Mouse (Mus musculus) neural tube, embryonic 13.5 days (tissue): ENCODE measurements around the gene Tbc1d16. TPM values are rescaled to one million over a fixed set of nuclear protein-coding genes. Genes with fewer than 3 reads are reported as not detected.

Source experiments
- ATAC-seq: fragments of 200-750 bp; cut with Nextera tagmentation; 2 replicates; pipeline ENCODE4 v1.8.0; 2017; ENCODE audit warnings: low read depth, mild to moderate bottlenecking, moderate TSS enrichment, moderate library complexity
- H3K27ac ChIP-seq: fragments of 300-500 bp; sonication (generic); replicated peaks from 2 replicates; pipeline ENCODE4 v1.5.1; 2015; ENCODE audit warnings: moderate library complexity, mild to moderate bottlenecking, inconsistent platforms
- H3K27me3 ChIP-seq: fragments of 300-500 bp; sonication (generic); 2 replicates; pipeline ENCODE4 v1.6.1; 2015; ENCODE audit warnings: mild to moderate bottlenecking, inconsistent platforms
- H3K36me3 ChIP-seq: fragments of 300-500 bp; sonication (generic); 2 replicates; pipeline ENCODE4 v1.6.1; 2015; ENCODE audit warnings: mild to moderate bottlenecking, inconsistent platforms
- H3K4me1 ChIP-seq: fragments of 300-500 bp; sonication (generic); replicated peaks from 2 replicates; pipeline ENCODE4 v1.6.1; 2015; ENCODE audit warnings: inconsistent platforms
- H3K4me2 ChIP-seq: fragments of 300-500 bp; sonication (generic); 2 replicates; pipeline ENCODE4 v1.6.1; 2015; ENCODE audit warnings: inconsistent platforms, mild to moderate bottlenecking, moderate library complexity
- H3K4me3 ChIP-seq: fragments of 300-500 bp; sonication (generic); 2 replicates; pipeline ENCODE4 v1.5.1; 2015; ENCODE audit warnings: mild to moderate bottlenecking, inconsistent platforms
- H3K9ac ChIP-seq: fragments of 300-500 bp; sonication (generic); 2 replicates; pipeline ENCODE4 v1.6.1; 2015; ENCODE audit warnings: moderate library complexity, mild to moderate bottlenecking, inconsistent platforms
- H3K9me3 ChIP-seq: fragments of 300-500 bp; sonication (generic); 2 replicates; pipeline ENCODE4 v1.6.1; 2016; ENCODE audit warnings: inconsistent platforms
- WGBS: fragments of 180-500 bp; shearing (Covaris S2); methylation state at CpG from one replicate; pipeline ENCODE4 v1.1.7; 2015; 5-methylcytosine and 5-hydroxymethylcytosine counted together
- polyA plus RNA-seq: library from polyadenylated mRNA; unstranded; fragments of >200 nt; fragmentation: Nextera tagmentation; extraction: Ambion mirVana; gene quantifications from 2 replicates; pipeline ENCODE4 v1.2.1, GENCODE M21; 2015

The Tbc1d16 gene
- polyA plus RNA-seq, 1 experiment from 2014 or later: 49.0 TPM

DNA sequence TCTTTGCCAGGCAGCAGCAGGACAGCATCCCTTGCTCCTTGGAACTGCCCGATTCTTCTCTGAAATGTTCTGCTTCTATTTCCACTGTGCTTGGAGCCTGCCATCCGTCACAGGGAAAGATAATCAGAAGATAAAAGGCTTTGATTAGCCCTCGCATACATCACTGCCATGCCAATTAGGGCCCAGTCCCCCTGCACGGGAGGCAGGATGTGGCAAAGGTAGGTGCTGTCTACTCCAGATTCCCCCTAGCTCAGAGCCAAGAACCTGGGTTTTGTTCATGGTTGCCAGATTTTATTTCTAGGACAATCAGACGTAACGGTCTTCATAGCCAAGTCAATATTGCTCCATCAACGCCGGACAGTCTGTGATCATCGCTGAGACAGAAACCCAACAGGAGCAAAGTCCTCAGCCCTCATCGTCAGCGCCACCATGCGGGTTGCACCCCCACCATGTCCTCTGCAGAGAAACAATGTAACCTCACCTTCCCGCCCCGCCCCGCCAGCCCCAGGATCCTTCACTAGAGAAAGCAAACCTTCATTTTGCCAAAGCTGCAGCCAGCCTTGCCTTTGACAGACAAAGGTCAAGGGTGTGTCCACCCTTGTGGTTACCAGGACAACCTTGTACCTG lies 44.5 kb downstream of the Tbc1d16 start:
- H3K4me3 ChIP-seq: no peak overlapping the region
- H3K9ac ChIP-seq: peak overlapping the region; percentile 27; the same call in 1 of the 2 replicates
- peaks cover 75% of the 10 kb centered on the region for H3K4me1 ChIP-seq
- no peak overlapping the region for H3K4me2 ChIP-seq
- no peaks in the 10 kb centered on the region for H3K27me3 ChIP-seq
- H3K9me3 ChIP-seq: no peaks in the 10 kb centered on the region
- ATAC-seq: no peak
- 65% methylated on average over 15 of the region's 15 CpGs for WGBS
- H3K36me3 ChIP-seq: no peaks in the 10 kb centered on the region
- H3K27ac ChIP-seq: peak overlapping the region; percentile 43; the same call in 1 of the 2 replicates

DNA sequence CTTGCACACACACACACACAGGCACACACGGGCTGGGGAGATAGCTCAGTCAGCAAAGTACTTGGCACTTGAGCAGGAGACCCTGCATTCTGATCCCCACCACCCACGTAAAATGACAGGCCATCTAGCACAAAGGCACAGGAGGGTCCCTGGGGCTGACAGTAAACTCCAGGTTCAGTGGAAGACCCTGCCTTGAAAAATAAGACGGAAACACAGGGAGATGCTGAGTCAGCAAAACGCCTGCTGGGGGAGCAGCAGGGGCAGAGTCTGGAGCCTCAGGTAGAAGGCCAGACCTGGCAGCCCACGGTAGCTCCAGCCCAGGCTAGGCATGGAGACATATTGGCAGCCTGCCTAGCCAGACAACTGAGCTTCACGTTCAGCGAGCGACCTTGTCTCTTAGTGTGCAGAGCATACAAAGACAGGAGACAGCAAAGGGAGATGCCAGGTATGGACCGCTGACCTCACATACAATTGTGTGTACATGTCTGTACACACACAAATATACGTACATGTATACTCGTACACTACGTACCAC lies 46.4 kb downstream of the Tbc1d16 start:
- Histone ChIP-seq H3K4me1 (peaks cover 75% of the 10 kb centered on the region), H3K27ac (peak overlapping the region; percentile 49; the same call in 1 of the 2 replicates)
- WGBS: 78% methylated on average over 12 of the region's 12 CpGs

GRCm38 (mm10) chr11:119180824-119181582 lies 47.3 kb downstream of the Tbc1d16 start:
- ATAC-seq: no peak
- Histone ChIP-seq H3K9me3 (no peaks in the 10 kb centered on the region), H3K9ac (no peak overlapping the region), H3K27me3 (no peaks in the 10 kb centered on the region), H3K36me3 (no peaks in the 10 kb centered on the region), H3K27ac (peak overlapping the region; percentile 18; the same call in 1 of the 2 replicates), H3K4me2 (no peak overlapping the region), H3K4me3 (no peak overlapping the region), H3K4me1 (peaks cover 78% of the 10 kb centered on the region)
- 70% methylated on average over 14 of the region's 14 CpGs for WGBS

More for the DNA sequence above, 46.4 kb downstream of the Tbc1d16 start:
- H3K36me3 ChIP-seq: no peaks in the 10 kb centered on the region
- H3K4me3 ChIP-seq: no peak overlapping the region
- no peaks in the 10 kb centered on the region for H3K27me3 ChIP-seq
- H3K9ac ChIP-seq: peak overlapping the region; percentile 34; the same call in 1 of the 2 replicates
- H3K4me2 ChIP-seq: no peak overlapping the region
- no peak for ATAC-seq
- no peaks in the 10 kb centered on the region for H3K9me3 ChIP-seq

DNA sequence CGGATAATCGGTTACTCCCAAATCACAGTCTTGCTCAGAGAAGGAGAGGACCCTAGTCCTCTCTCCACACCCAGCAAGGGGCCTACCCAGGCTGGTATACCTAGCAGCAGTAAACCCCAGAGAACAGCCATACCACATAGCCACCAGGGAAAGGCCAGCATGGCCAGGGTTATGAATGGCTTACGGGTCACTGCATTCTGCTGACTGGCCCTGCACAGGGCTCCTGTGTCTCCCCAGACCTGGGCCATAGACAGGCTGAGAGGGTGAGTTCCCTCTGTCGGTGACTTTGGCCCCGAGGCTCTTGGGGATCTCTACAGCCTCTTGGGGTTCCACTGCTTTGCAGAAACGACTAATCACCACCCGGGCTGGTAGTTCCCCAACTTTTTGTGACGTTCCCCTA lies 50.0 kb downstream of the Tbc1d16 start:
- Histone ChIP-seq H3K9ac (peak overlapping the region; percentile 58; the same call in 1 of the 2 replicates), H3K27me3 (no peaks in the 10 kb centered on the region), H3K4me3 (no peak overlapping the region), H3K36me3 (0 out of 2 replicates have a peak, but pooled peaks cover 8% of the 10 kb centered on the region), H3K27ac (peak overlapping the region; percentile 89), H3K4me1 (peaks cover 73% of the 10 kb centered on the region), H3K4me2 (no peak overlapping the region), H3K9me3 (no peaks in the 10 kb centered on the region)
- no peak for ATAC-seq
- 55% methylated on average over 8 of the region's 8 CpGs for WGBS

DNA sequence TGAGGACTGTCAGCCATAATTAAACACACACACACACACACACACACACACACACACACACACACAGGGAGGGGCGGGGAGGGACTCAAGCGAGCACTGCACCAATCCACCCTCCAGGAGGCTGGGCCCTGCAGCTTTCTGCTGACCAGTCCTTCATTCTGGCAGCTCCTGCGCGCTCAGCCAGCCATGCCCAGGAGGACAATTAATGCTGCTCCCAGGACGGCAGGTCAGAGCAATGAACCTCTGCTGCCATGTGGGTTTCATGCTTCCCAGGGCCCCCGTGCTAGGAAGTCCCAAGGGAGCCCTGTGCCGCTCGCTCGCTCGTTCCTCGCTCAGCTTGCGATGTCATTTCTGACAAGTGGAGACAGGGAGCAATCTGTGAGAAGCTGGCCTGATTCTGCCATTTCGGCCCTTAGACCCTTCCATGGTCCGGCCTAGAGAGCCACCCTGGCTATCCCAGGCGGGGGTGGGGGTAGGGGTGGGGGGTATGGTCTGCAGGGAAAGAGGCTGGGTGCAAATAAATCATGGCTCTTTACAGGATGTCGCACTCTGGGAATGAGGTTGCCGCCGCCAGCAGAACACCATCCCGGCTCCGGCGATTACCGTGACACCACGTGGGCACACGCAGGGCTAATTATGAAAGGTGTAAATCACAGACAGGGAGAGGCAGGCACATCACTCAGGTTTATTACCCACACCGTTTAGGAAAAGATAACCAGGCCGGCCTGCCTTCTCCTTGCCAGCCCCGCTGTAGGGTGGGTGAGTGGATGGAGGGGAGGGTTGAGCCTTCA lies 51.7 kb downstream of the Tbc1d16 start:
- whole genome bisulfite sequencing: 28% methylated on average over 27 of the region's 27 CpGs
- Histone ChIP-seq H3K27me3 (no peaks in the 10 kb centered on the region), H3K4me1 (peaks cover 63% of the 10 kb centered on the region), H3K27ac (peak overlapping the region; percentile 89), H3K4me3 (0 out of 2 replicates have a peak overlapping the region, but pooled peaks have one; percentile 0), H3K36me3 (0 out of 2 replicates have a peak, but pooled peaks cover 8% of the 10 kb centered on the region), H3K9ac (peak overlapping the region; percentile 58), H3K4me2 (peak overlapping the region; percentile 36), H3K9me3 (no peaks in the 10 kb centered on the region)
- ATAC-seq: peak; percentile 74

DNA sequence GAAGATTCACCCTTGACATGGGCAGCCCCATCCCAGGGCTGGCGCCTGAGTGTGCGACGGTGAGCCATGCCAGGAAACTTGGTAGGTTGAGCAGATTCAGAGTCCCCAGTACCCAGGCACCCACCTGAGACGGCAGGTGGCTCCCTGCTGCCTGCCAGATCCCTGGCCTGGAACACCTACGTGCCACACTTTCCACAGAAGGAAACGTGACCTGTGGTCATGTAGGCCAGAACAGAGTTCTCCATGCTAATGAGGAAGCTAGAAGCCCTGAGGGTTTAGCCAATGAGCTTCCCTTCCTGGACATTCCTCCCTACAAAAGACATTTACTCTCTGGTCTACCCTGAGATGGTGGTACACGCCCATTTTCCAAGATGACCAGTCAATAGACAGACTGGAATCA lies 56.7 kb downstream of the Tbc1d16 start:
- Histone ChIP-seq H3K4me3 (no peak overlapping the region), H3K4me1 (peaks cover 19% of the 10 kb centered on the region), H3K27me3 (no peaks in the 10 kb centered on the region), H3K9me3 (no peaks in the 10 kb centered on the region), H3K36me3 (0 out of 2 replicates have a peak, but pooled peaks cover 14% of the 10 kb centered on the region), H3K4me2 (no peak overlapping the region), H3K27ac (no peak overlapping the region), H3K9ac (no peak overlapping the region)
- WGBS: 89% methylated on average over 7 of the region's 7 CpGs
- ATAC-seq: no peak

DNA sequence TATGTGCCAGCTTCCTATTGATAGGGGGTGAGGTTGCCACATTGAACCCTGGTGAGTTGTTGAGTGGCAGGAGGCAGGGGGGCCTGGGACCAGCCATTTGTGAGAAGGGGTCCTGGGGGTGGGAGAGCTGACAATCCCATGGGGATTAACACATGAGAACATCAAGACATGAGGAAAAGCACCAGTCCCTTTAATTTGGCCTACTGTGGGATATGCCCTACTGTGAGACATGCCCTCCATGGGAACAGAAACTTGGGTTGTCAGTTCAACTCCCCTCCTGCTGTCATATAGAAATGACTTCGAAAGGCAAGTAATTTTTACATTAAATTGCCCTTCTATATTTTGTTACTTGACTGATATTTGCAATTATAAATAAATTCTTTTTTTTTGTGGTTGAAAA lies 59.4 kb downstream of the Tbc1d16 start:
- Histone ChIP-seq H3K9ac (no peak overlapping the region), H3K9me3 (no peaks in the 10 kb centered on the region), H3K27me3 (no peaks in the 10 kb centered on the region), H3K4me2 (no peak overlapping the region), H3K4me1 (peaks cover 28% of the 10 kb centered on the region), H3K27ac (no peak overlapping the region), H3K36me3 (0 out of 2 replicates have a peak, but pooled peaks cover 6% of the 10 kb centered on the region), H3K4me3 (no peak overlapping the region)
- 95% methylated on average over 1 of the region's 1 CpGs for WGBS
- no peak for ATAC-seq

DNA sequence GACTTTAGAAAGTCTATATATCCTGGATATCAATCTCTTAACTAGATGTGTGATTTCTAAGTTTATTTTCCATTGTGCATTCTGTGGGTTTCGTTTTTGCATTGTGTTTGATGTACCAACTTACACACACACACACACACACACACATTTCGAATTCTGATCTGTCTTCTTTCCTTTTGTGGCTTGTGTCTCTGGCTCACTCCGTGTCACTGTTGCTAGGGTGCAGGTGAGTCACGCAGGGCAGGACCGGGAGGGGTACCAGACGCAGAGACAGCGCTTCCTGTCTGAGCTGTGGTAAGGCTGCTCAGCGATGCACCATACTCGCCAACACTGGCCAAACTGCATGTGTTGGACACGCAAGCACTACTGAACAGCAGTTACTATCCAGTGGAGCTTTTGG lies 62.3 kb downstream of the Tbc1d16 start:
- Histone ChIP-seq H3K27ac (no peak overlapping the region), H3K9me3 (no peaks in the 10 kb centered on the region), H3K27me3 (no peaks in the 10 kb centered on the region), H3K9ac (no peak overlapping the region), H3K4me1 (peaks cover 38% of the 10 kb centered on the region), H3K4me2 (no peak overlapping the region), H3K36me3 (0 out of 2 replicates have a peak, but pooled peaks cover 6% of the 10 kb centered on the region), H3K4me3 (no peak overlapping the region)
- ATAC-seq: no peak
- WGBS: 88% methylated on average over 10 of the region's 10 CpGs

GRCm38 (mm10) chr11:119164375-119164774 lies 63.9 kb downstream of the Tbc1d16 start:
- Histone ChIP-seq H3K27ac (no peak overlapping the region), H3K4me2 (no peak overlapping the region), H3K9ac (no peak overlapping the region), H3K4me3 (no peak overlapping the region), H3K36me3 (no peaks in the 10 kb centered on the region), H3K27me3 (no peaks in the 10 kb centered on the region), H3K9me3 (no peaks in the 10 kb centered on the region), H3K4me1 (peaks cover 54% of the 10 kb centered on the region)
- 90% methylated on average over 7 of the region's 7 CpGs for WGBS
- no peak for ATAC-seq

GRCm38 (mm10) chr11:119163734-119163992 lies 64.6 kb downstream of the Tbc1d16 start:
- H3K4me3 ChIP-seq: no peak overlapping the region
- no peaks in the 10 kb centered on the region for H3K36me3 ChIP-seq
- WGBS: 86% methylated on average over 7 of the region's 7 CpGs
- no peaks in the 10 kb centered on the region for H3K9me3 ChIP-seq
- H3K9ac ChIP-seq: no peak overlapping the region
- peaks cover 62% of the 10 kb centered on the region for H3K4me1 ChIP-seq
- H3K27me3 ChIP-seq: no peaks in the 10 kb centered on the region
- no peak overlapping the region; the same call in 1 of the 2 replicates for H3K27ac ChIP-seq
- H3K4me2 ChIP-seq: no peak overlapping the region
- no peak for ATAC-seq

GRCm38 (mm10) chr11:119162959-119163733 lies 65.2 kb downstream of the Tbc1d16 start:
- Histone ChIP-seq H3K9me3 (no peaks in the 10 kb centered on the region), H3K27ac (no peak overlapping the region; the same call in 1 of the 2 replicates), H3K4me1 (peaks cover 67% of the 10 kb centered on the region), H3K27me3 (no peaks in the 10 kb centered on the region), H3K4me3 (no peak overlapping the region), H3K36me3 (no peaks in the 10 kb centered on the region), H3K4me2 (no peak overlapping the region), H3K9ac (no peak overlapping the region)
- 63% methylated on average over 22 of the region's 22 CpGs for WGBS
- ATAC-seq: no peak
